Mouse (Mus musculus) ES-Bruce4 (cell line): ENCODE measurements at regions not wholly inside any gene's neighbourhood (a gene's known extent, or its start where the extent isn't known, plus 50 kb on each side); places are given as distances from the start of the nearest gene placed in this dataset.

Source experiments
- CTCF ChIP-seq: IDR thresholded peaks from one replicate; pipeline ENCODE4 v1.8.1; 2011; ENCODE audit warnings: low read depth, low read length
- EP300 ChIP-seq: IDR thresholded peaks from 2 replicates; pipeline ENCODE4 v1.6.1; 2011; ENCODE audit warnings: low read depth, low read length; ENCODE audit not compliant: insufficient read depth

DNA sequence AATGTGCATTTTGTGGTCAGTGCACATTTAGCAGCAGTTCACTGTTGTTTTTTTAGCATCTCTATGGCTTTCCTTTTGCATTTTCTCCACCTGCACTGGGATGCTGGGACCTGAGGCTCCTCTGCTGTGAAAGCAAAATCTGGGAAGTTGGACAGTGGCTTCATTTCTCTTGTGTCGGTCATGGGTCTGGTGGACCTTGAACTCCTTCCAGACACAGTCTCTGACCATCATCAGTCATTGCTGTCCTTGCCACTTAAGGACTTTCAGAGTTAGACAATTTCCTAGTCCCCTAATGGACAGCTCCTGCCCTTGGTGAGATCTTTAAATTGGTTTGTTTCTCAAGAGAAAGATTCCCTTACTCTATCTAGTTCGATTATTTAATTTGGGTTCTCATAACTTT, 217.5 kb upstream of the Gnaz start:
- TF ChIP-seq EP300 (no peak), CTCF (no peak)
